Mouse (Mus musculus) liver, adult 2 months (tissue): ENCODE results near the gene Erbb3. TPM values are rescaled to one million over a fixed set of nuclear protein-coding genes. Genes with fewer than 3 reads are reported as not detected.
"Not testable (repeated sequence)": the region's sequence is repeated elsewhere in the genome, so short reads cannot be mapped to it uniquely, and the experiment has no call there.

Experiments used
- DNase-seq: peaks from one replicate; pipeline ENCODE4 v3.0.0-alpha.2; 2011; ENCODE audit warnings: low read depth, low spot score; ENCODE audit errors: extremely low read depth
- H3K27ac ChIP-seq: fragments of 200-500 bp; replicated peaks from 2 replicates; pipeline ENCODE4 v1.5.1; 2012; ENCODE audit warnings: low read depth, mild to moderate bottlenecking, control low read depth, inconsistent platforms, low read length; ENCODE audit not compliant: insufficient read depth
- H3K27me3 ChIP-seq: fragments of 200-500 bp; 2 replicates; pipeline ENCODE4 v1.6.1; 2012; ENCODE audit warnings: mild to moderate bottlenecking, moderate library complexity, low read length, inconsistent platforms; ENCODE audit not compliant: control insufficient read depth, insufficient read depth
- H3K36me3 ChIP-seq: fragments of 200-500 bp; 2 replicates; pipeline ENCODE4 v1.6.1; 2012; ENCODE audit warnings: low read length, inconsistent platforms; ENCODE audit not compliant: control insufficient read depth, insufficient read depth
- H3K4me1 ChIP-seq: fragments of 200-500 bp; 2 replicates; pipeline ENCODE4 v1.6.1; 2011; ENCODE audit warnings: low read length; ENCODE audit not compliant: control insufficient read depth, insufficient read depth
- H3K4me3 ChIP-seq: fragments of 200-500 bp; 2 replicates; pipeline ENCODE4 v1.5.1; 2011; ENCODE audit warnings: low read depth, mild to moderate bottlenecking, control low read depth, low read length, moderate library complexity; ENCODE audit not compliant: insufficient read depth
- H3K79me2 ChIP-seq: fragments of 200-500 bp; 2 replicates; pipeline ENCODE4 v1.6.1; 2012; ENCODE audit warnings: inconsistent platforms, mild to moderate bottlenecking, low read length, moderate library complexity; ENCODE audit not compliant: control insufficient read depth, insufficient read depth
- H3K9ac ChIP-seq: fragments of 200-500 bp; 2 replicates; pipeline ENCODE4 v1.6.1; 2012; ENCODE audit warnings: low read depth, mild to moderate bottlenecking, control low read depth, inconsistent platforms, low read length
- CTCF ChIP-seq: fragments of 200-500 bp; IDR thresholded peaks from 2 replicates; pipeline ENCODE4 v1.5.1; 2011; ENCODE audit warnings: low read depth, low read length, control low read depth
- POLR2A ChIP-seq: fragments of 200-500 bp; IDR thresholded peaks from 2 replicates; pipeline ENCODE4 v1.6.1; 2011; ENCODE audit warnings: low read length, control low read depth; ENCODE audit not compliant: insufficient read depth; ENCODE audit errors: extremely low read depth
- WGBS: fragments of 180-500 bp; shearing (Covaris S2); methylation state at CpG from one replicate; pipeline ENCODE4 v1.1.7; 2018; 5-methylcytosine and 5-hydroxymethylcytosine counted together
- polyA plus RNA-seq: library from polyadenylated mRNA; depleted of rRNA; stranded (reverse); fragments of >200 nt; gene quantifications from 2 replicates; pipeline ENCODE4 v1.2.3, GENCODE M21; 2012
- total RNA-seq: library from RNA; depleted of rRNA; stranded (reverse); fragments of >200 nt; gene quantifications from 2 replicates; pipeline ENCODE4 v1.2.3, GENCODE M21; 2014

Erbb3 gene
- total and polyA plus RNA-seq, 2 experiments, result 37.9 to 92.9 TPM

DNA sequence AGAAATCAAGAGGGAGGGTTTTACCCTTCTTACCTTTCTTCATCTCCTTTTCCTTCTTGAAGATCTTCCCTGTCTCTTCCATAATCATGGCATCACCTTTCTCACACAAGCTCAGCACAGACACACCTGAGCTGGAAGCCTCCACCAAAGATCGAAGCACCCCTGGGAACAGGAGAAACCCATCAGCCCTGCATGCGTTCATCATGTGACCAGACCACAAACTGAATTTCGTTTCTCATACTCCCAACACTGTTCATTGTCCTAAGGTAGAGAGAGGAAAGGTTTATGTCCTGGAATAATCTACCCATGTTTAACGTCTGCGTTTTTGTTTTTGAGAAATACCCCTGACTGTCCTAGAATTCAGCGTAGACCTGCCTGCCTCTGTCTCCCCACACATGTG is 25.9 kb downstream of the Erbb3 start:
- WGBS, result 83% methylated on average over 6 of the region's 6 CpGs
- Histone ChIP-seq H3K4me3 (no peak overlapping the region), H3K9ac (no peak overlapping the region), H3K36me3 (peaks cover 39% of the 10 kb centered on the region), H3K27ac (no peak overlapping the region), H3K27me3 (no peaks in the 10 kb centered on the region), H3K79me2 (peaks cover 7% of the 10 kb centered on the region; the same call in 1 of the 2 replicates), H3K4me1 (peaks cover 6% of the 10 kb centered on the region)
- DNase-seq, result no peak
- TF ChIP-seq CTCF (no peak), POLR2A (no peak)

DNA sequence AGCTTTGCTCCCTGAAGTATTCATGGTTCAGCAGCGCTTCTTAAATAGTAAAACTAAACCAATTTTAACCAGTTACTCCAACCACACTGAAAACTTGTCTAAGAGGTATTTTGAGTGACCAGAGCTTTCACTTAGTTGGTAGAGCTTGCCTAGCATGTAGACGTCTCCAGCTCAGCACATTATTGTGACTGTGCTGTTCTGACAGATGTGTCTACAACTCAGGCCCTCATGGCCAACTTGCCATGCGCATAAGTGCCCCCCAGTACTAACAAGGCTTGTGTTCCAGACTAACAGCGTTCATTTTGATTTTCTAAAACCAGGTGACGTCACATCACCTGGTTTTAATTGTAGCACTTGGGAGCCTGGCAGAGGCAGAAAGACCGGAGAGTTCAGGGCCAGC is 32.5 kb downstream of the Erbb3 start:
- TF ChIP-seq CTCF (no peak), POLR2A (no peak)
- Histone ChIP-seq H3K36me3 (peaks cover 35% of the 10 kb centered on the region), H3K9ac (no peak overlapping the region), H3K4me3 (no peak overlapping the region), H3K27ac (no peak overlapping the region), H3K27me3 (no peaks in the 10 kb centered on the region), H3K4me1 (no peaks in the 10 kb centered on the region), H3K79me2 (no peaks in the 10 kb centered on the region)
- WGBS, result 92% methylated on average over 6 of the region's 6 CpGs
- no peak for DNase-seq

- H3K36me3 ChIP-seq, result peaks cover 33% of the 10 kb centered on the region
These were observed 33.2 kb downstream of the Erbb3 start for GRCm38 (mm10) chr10:128556286-128556685.

DNA sequence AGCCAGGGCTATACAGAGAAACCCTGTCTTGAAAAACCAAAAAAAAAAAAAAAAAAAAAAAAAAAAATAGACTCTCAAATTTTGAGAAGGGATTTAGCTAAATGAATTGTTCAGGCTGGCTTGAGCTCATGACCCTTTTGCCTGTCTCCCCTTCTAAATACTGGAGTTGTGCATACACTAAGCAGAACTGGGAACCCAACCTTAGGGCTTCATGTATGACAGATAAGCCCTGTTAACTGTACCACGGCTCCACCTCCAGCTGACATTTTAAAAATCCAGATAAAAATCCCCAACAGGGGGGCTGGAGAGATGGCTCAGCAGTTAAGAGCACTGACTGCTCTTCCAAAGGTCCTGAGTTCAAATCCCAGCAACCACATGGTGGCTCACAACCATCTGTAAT is 33.9 kb downstream of the Erbb3 start:
- not testable (repeated sequence) for H3K4me1 ChIP-seq, DNase-seq, H3K27ac ChIP-seq, H3K27me3 ChIP-seq, H3K9ac ChIP-seq, H3K4me3 ChIP-seq, H3K79me2 ChIP-seq
- peaks cover 26% of the 10 kb centered on the region for H3K36me3 ChIP-seq
- 83% methylated on average over 1 of the region's 1 CpGs for WGBS

More at GRCm38 (mm10) chr10:128556286-128556685, 33.2 kb downstream of the Erbb3 start:
- Histone ChIP-seq H3K27ac (no peak overlapping the region), H3K4me1 (no peaks in the 10 kb centered on the region), H3K27me3 (no peaks in the 10 kb centered on the region), H3K9ac (no peak overlapping the region), H3K4me3 (no peak overlapping the region), H3K79me2 (no peaks in the 10 kb centered on the region)
- TF ChIP-seq POLR2A (no peak), CTCF (no peak)
- no peak for DNase-seq

DNA sequence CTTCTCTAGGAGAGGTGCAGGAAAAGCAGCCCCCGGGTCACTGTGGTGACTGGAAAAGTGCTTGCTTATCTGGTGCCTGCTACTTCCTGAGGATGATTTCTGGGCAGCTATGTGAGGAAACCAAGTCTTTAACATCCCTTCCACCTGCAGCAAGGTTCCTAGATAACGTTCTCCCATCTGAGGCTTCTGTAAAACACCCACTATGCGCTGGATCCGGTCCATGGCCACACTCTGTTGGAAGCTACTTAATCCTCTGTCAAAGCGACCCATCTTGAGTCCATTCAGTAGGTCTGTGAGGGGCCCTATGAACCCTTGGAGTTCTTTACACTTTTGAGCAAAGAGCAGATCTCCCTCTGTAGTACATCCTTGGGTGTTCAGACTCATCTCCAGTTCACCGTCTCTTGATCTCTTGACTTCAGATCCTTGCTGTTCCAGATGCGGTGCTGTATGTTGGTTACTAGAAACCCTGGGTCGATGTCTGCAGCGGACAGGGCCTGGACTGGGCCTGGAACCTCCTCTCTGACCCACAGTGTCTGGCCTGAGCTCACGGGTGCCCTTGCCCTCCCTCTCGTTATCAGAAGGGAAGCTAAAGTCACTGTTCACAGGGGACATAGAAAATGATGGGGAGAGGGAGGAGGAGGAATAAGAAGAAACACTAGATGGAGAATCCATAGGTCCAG is 39.2 kb downstream of the Erbb3 start:
- H3K9ac ChIP-seq, H3K4me1 ChIP-seq, H3K36me3 ChIP-seq, H3K27me3 ChIP-seq, H3K79me2 ChIP-seq, H3K4me3 ChIP-seq, DNase-seq, H3K27ac ChIP-seq: not testable (repeated sequence)
- WGBS, result 85% methylated on average over 11 of the region's 11 CpGs

- H3K27me3 ChIP-seq, H3K79me2 ChIP-seq, H3K9ac ChIP-seq, H3K4me1 ChIP-seq, DNase-seq, H3K4me3 ChIP-seq, H3K27ac ChIP-seq: not testable (repeated sequence)
- peaks cover 14% of the 10 kb centered on the region for H3K36me3 ChIP-seq
- 64% methylated on average over 6 of the region's 6 CpGs for WGBS
These were observed 39.8 kb downstream of the Erbb3 start for GRCm38 (mm10) chr10:128549682-128550057.
